Mouse (Mus musculus): ENCODE measurements at regions not wholly inside any gene's neighbourhood (a gene's known extent, or its start where the extent isn't known, plus 50 kb on each side); places are given as distances from the start of the nearest gene placed in this dataset.
"Not testable (repeated sequence)": the region's sequence is repeated elsewhere in the genome, so short reads cannot be mapped to it uniquely, and the experiment has no call there.

GRCm38 (mm10) chr10:31143856-31144488 is 169.2 kb upstream of the Hddc2 start:
- no peak overlapping the region for H3K4me3 ChIP-seq
- DNase-seq (ENCODE audit: extremely low spot score, low spot score), result no peak

DNA sequence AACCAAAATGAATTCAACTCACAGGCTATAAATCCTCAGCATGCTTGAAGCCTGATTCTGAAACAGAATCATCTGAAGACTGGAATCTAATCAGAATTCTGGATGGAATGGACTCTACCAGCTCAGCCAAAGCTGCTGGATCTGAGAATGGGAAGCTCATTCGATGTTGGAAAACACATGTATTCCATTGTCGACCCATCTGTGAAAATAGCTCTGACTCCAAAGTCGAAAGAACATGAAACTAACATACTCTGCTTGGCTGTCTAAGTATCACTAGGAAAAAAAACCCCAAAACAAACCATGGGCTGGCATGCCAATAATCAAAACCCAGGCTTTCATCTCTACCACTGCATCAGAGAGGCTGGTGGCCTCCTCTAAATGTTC is 168.7 kb upstream of the Hddc2 start:
- Histone ChIP-seq H3K9me3 (no peaks in the 10 kb centered on the region), H3K4me1 (no peaks in the 10 kb centered on the region), H3K36me3 (replicated peaks) (no peaks in the 10 kb centered on the region), H3K4me3 (no peak overlapping the region), H3K27me3 (ENCODE audit: poor library complexity, severe bottlenecking) (no peaks in the 10 kb centered on the region), H3K27ac (no peak overlapping the region)
- DNase-seq (ENCODE audit: extremely low spot score, low spot score), result no peak
- WGBS, result 89% methylated on average over 3 of the region's 3 CpGs

More at GRCm38 (mm10) chr10:31143856-31144488, 169.2 kb upstream of the Hddc2 start:
- Histone ChIP-seq H3K27ac (no peak overlapping the region), H3K9me3 (no peaks in the 10 kb centered on the region), H3K27me3 (ENCODE audit: poor library complexity, severe bottlenecking) (no peaks in the 10 kb centered on the region), H3K36me3 (replicated peaks) (no peaks in the 10 kb centered on the region), H3K4me1 (no peaks in the 10 kb centered on the region)

GRCm38 (mm10) chr10:31173169-31173686 is 140.0 kb upstream of the Hddc2 start:
- WGBS, result 57% methylated on average over 15 of the region's 15 CpGs
- H3K4me3 ChIP-seq, result no peak overlapping the region
- no peaks in the 10 kb centered on the region for H3K9me3 ChIP-seq
- H3K27ac ChIP-seq, result peak overlapping the region; percentile 53; the same call in 1 of the 2 replicates
- DNase-seq (ENCODE audit: extremely low spot score, low spot score), result peak; percentile 18
- H3K36me3 ChIP-seq (replicated peaks), result no peaks in the 10 kb centered on the region
- no peaks in the 10 kb centered on the region for H3K27me3 ChIP-seq (ENCODE audit: poor library complexity, severe bottlenecking)
- peaks cover 10% of the 10 kb centered on the region for H3K4me1 ChIP-seq

DNA sequence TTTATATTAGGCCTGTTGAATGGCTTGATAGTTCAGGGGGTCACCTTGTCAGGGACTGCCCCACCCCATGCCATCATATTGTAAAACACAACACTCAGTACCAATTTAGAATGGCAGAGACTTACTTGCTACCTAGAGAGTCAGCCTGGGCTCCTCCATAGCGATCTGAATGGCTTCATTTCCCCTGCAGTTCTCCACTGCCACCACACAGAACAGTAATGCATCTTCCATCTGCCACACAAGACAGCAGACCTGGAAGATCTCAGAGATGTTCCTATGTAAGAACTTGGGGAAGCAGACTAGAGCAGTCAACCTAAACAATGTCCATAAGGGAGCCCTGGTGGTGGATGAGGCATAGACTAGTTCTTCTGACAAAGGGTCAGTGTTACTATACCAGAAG is 123.6 kb upstream of the Hddc2 start:
- no peaks in the 10 kb centered on the region for H3K9me3 ChIP-seq
- WGBS, result 55% methylated on average over 1 of the region's 1 CpGs
- no peaks in the 10 kb centered on the region for H3K36me3 ChIP-seq (replicated peaks)
- H3K4me3 ChIP-seq, result no peak overlapping the region
- H3K27me3 ChIP-seq (ENCODE audit: poor library complexity, severe bottlenecking), result no peaks in the 10 kb centered on the region
- no peaks in the 10 kb centered on the region for H3K4me1 ChIP-seq
- no peak for DNase-seq (ENCODE audit: extremely low spot score, low spot score)
- no peak overlapping the region for H3K27ac ChIP-seq

DNA sequence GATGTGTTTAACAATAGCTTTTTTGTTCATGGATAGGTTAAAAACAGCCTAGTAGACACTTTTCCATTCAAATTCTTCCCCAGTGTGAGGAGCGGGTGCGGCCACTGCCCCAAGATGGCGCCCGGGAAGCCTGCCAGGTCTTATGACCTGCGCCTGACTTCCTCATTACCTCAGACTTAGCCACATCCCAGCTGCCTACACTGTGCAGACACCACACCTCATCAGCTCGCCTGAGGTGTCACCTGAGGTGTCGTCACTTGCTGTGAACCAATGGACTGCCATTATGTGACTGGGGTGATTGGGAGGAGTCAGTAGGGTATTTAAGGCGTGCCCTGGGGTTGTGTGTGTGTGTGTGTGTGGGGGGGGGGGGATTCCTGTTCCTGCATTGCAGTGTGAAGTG is 101.0 kb upstream of the Hddc2 start:
- not testable (repeated sequence) for DNase-seq (ENCODE audit: extremely low spot score, low spot score); H3K27me3 ChIP-seq (ENCODE audit: poor library complexity, severe bottlenecking); H3K4me1 ChIP-seq; H3K27ac ChIP-seq; H3K4me3 ChIP-seq; H3K36me3 ChIP-seq (replicated peaks); H3K9me3 ChIP-seq
- WGBS, result 91% methylated on average over 8 of the region's 8 CpGs

GRCm38 (mm10) chr10:31212778-31213454 is 100.3 kb upstream of the Hddc2 start:
- H3K4me3 ChIP-seq, result no peak overlapping the region

DNA sequence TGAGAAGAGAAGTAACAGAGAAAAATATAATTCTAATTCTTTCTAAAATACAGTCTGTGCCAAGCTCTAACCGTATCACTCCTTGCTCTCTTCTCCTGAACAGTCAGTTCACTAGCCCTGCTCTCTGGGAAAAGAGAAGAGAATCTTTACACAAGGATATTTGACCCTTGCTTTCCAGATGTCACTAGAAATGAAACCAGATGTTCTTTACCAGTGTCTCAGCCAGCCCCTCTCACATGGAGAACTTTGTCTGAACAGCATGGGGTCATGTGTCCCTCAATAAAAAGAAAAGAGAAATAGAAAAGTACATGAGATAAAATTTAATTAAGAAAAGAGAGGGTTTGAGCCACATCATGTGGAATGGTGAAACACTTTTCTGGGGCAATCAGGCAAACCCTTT is 91.3 kb upstream of the Hddc2 start:
- DNase-seq (ENCODE audit: extremely low spot score, low spot score), result no peak
- no peaks in the 10 kb centered on the region for H3K4me1 ChIP-seq
- no peak overlapping the region for H3K4me3 ChIP-seq

More at GRCm38 (mm10) chr10:31212778-31213454, 100.3 kb upstream of the Hddc2 start:
- 83% methylated on average over 2 of the region's 2 CpGs for WGBS
- no peaks in the 10 kb centered on the region for H3K27me3 ChIP-seq (ENCODE audit: poor library complexity, severe bottlenecking)
- no peaks in the 10 kb centered on the region for H3K36me3 ChIP-seq (replicated peaks)
- H3K4me1 ChIP-seq, result no peaks in the 10 kb centered on the region
- no peak overlapping the region for H3K27ac ChIP-seq
- H3K9me3 ChIP-seq, result no peaks in the 10 kb centered on the region
- no peak for DNase-seq (ENCODE audit: extremely low spot score, low spot score)

GRCm38 (mm10) chr10:31229078-31229477 is 84.1 kb upstream of the Hddc2 start:
- Histone ChIP-seq H3K27me3 (ENCODE audit: poor library complexity, severe bottlenecking) (no peaks in the 10 kb centered on the region), H3K36me3 (replicated peaks) (no peaks in the 10 kb centered on the region), H3K27ac (no peak overlapping the region), H3K9me3 (no peaks in the 10 kb centered on the region), H3K4me1 (no peaks in the 10 kb centered on the region), H3K4me3 (no peak overlapping the region)
- DNase-seq (ENCODE audit: extremely low spot score, low spot score), result no peak
- WGBS, result 93% methylated on average over 3 of the region's 3 CpGs

More for the DNA sequence above, 91.3 kb upstream of the Hddc2 start:
- WGBS, result 71% methylated on average over 1 of the region's 1 CpGs
- no peak overlapping the region for H3K27ac ChIP-seq
- H3K36me3 ChIP-seq (replicated peaks), result no peaks in the 10 kb centered on the region
- H3K27me3 ChIP-seq (ENCODE audit: poor library complexity, severe bottlenecking), result no peaks in the 10 kb centered on the region
- H3K9me3 ChIP-seq, result no peaks in the 10 kb centered on the region

DNA sequence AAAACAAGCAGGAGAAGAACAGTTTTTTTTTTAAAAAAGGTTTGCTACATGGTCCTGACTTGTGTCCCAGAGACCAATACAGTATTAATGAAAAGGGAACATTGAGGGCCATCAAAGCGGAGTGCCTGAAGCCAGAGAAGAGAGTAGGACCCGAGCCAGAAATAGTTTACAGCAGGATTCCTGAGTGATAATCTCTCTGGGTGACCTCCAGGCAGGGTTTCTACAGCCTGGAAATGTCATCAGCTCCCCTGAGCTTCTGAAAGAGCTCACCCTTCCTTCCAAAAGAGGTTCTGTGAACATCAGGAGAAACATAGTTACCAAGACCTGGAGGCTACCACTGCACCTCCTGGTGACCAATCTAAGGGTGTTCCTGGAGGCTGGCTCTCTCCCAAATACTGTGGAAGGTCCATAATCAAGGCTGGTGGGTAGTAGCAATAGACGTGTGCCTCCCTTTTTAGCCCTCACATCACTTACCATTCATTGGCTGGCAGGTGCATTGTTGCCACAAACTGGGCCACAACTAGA is 70.7 kb upstream of the Hddc2 start:
- Histone ChIP-seq H3K27ac (no peak overlapping the region), H3K4me1 (no peaks in the 10 kb centered on the region), H3K36me3 (replicated peaks) (no peaks in the 10 kb centered on the region), H3K27me3 (ENCODE audit: poor library complexity, severe bottlenecking) (no peaks in the 10 kb centered on the region), H3K4me3 (no peak overlapping the region), H3K9me3 (no peaks in the 10 kb centered on the region)
- DNase-seq (ENCODE audit: extremely low spot score, low spot score), result no peak
- WGBS, result 79% methylated on average over 3 of the region's 3 CpGs

GRCm38 (mm10) chr10:31252584-31253381 is 60.4 kb upstream of the Hddc2 start:
- no peak overlapping the region for H3K27ac ChIP-seq
- no peak overlapping the region for H3K4me3 ChIP-seq
- no peak for DNase-seq (ENCODE audit: extremely low spot score, low spot score)
- WGBS, result 79% methylated on average over 8 of the region's 8 CpGs
- no peaks in the 10 kb centered on the region for H3K4me1 ChIP-seq
- H3K27me3 ChIP-seq (ENCODE audit: poor library complexity, severe bottlenecking), result no peaks in the 10 kb centered on the region
- H3K36me3 ChIP-seq (replicated peaks), result no peaks in the 10 kb centered on the region
- no peaks in the 10 kb centered on the region for H3K9me3 ChIP-seq

DNA sequence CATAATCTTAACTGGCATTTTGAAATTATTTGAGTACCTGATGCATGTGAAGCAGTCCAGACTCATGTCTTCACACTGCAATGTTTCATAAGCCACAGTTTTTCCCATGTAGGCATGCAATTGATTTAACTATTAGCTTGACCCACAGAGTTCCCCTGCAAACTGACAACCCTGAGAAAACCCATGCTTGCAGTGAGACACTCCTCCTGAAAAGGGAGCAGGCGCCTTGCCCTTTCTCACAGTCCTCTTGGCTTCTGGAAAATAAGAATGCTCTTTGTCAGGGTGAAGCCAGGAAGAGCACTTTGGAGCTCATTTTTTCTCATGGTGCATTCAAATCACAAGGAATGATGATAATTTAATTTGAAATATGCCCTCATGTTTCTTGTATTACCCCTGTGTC is 56.2 kb upstream of the Hddc2 start:
- Histone ChIP-seq H3K36me3 (replicated peaks) (no peaks in the 10 kb centered on the region), H3K4me3 (no peak overlapping the region), H3K4me1 (no peaks in the 10 kb centered on the region), H3K27ac (no peak overlapping the region), H3K9me3 (no peaks in the 10 kb centered on the region), H3K27me3 (ENCODE audit: poor library complexity, severe bottlenecking) (no peaks in the 10 kb centered on the region)
- DNase-seq (ENCODE audit: extremely low spot score, low spot score), result no peak
- WGBS, result 68% methylated on average over 1 of the region's 1 CpGs

DNA sequence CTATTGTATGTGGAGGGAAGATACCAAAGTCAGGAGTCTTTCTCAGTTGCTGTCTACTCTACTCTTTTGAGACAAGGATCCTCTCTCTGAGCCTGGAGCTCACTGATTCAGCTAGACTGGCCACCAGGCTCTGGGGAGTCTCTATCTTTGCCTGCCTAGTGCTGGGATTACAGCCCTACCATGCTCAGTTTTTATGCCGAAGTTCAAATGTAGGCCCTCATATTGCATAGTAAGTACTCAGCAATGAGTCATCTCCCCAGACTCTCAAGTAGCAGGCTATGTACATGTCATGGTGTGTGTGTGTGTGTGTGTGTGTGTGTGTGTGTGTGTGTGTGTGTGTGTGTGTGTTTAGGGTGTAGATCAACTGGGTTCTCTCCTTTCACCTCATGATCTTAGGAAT is 55.6 kb upstream of the Hddc2 start:
- no peak for DNase-seq (ENCODE audit: extremely low spot score, low spot score)
- Histone ChIP-seq H3K9me3 (no peaks in the 10 kb centered on the region), H3K27me3 (ENCODE audit: poor library complexity, severe bottlenecking) (no peaks in the 10 kb centered on the region), H3K4me1 (no peaks in the 10 kb centered on the region), H3K36me3 (replicated peaks) (no peaks in the 10 kb centered on the region), H3K4me3 (no peak overlapping the region), H3K27ac (no peak overlapping the region)
- 81% methylated on average over 1 of the region's 1 CpGs for WGBS

GRCm38 (mm10) chr10:31260914-31261313 is 52.3 kb upstream of the Hddc2 start:
- H3K9me3 ChIP-seq, result no peaks in the 10 kb centered on the region
- 88% methylated on average over 7 of the region's 7 CpGs for WGBS

More at GRCm38 (mm10) chr10:31260914-31261313, 52.3 kb upstream of the Hddc2 start:
- no peaks in the 10 kb centered on the region for H3K27me3 ChIP-seq (ENCODE audit: poor library complexity, severe bottlenecking)
- H3K27ac ChIP-seq, result no peak overlapping the region
- H3K4me3 ChIP-seq, result no peak overlapping the region
- DNase-seq (ENCODE audit: extremely low spot score, low spot score), result no peak
- H3K4me1 ChIP-seq, result no peaks in the 10 kb centered on the region
- no peaks in the 10 kb centered on the region for H3K36me3 ChIP-seq (replicated peaks)

All from forebrain, embryonic 10.5 days (tissue).